Mouse (Mus musculus): ENCODE measurements around the gene Arpc4. TPM values are rescaled to one million over a fixed set of nuclear protein-coding genes. Genes with fewer than 3 reads are reported as not detected.
"Not testable (repeated sequence)": the region's sequence is repeated elsewhere in the genome, so short reads cannot be mapped to it uniquely, and the experiment has no call there.

The Arpc4 gene
- polyA plus RNA-seq (2012; ENCODE audit: insufficient read depth, low replicate concordance), result 689 and 1,078 TPM in 2 replicates

DNA sequence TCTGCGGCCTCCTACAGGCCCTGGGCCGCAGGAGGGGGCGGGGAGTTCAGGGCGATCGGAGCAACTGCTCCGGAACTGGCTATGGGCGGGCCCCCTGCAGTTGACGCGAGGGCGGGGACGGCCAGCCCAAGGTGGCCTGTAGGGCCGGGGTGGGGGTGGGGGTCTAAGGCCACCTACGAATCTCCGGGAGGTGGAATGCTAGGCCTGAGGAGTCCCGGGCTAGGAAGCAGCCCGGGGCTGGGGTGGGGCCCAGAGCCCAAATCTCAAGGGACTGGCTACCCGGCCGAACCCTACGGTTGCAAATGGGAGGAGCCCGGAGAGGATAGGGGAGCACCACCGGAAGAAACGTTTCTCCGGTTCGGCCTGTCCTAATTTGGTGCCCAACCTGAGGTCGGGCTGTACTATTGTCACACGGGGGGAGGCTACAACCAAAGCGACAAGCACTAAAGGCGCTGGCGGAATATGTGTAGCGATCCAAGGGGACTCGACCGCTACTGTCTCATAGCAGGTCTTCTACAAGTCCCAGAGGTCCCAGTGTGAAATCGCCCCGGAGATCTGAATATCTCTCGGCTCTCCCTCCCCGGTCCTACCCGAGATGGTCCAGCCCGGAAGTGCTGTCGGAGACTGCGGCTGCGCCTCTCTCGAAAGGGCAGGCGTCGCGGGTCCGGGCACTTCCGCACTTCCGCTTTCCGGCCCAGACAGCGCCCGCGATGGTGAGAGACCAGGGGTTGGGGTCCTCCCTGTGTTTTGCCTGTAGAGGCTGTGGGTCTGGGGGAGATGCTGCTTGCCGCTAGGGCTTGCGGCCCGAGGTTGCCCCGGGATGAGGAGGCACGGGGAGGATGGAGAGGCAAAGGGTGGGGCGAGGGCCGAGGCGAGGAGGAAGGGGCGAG is at the start of gene Arpc4, which contains the start of gene Tada3:
Gene Arpc4, plus strand, starts transcription at position 620 of the 890 bp plus-strand sequence.
Gene Tada3, minus strand, starts transcription at position 388 of the 890 bp plus-strand sequence.
- no peaks in the 10 kb centered on the region for H3K27me3 ChIP-seq (replicated peaks)
- no peaks in the 10 kb centered on the region for H3K9me3 ChIP-seq
- H3K4me1 ChIP-seq, result peaks cover 73% of the 10 kb centered on the region
- H3K36me3 ChIP-seq (replicated peaks; ENCODE audit: low read length), result peaks cover 70% of the 10 kb centered on the region
- peak within 1 kb of the TSS; percentile 96 for H3K4me3 ChIP-seq (replicated peaks)
- TF ChIP-seq GATA1 (IDR thresholded peaks at IDR 0.05; ENCODE audit: borderline replicate concordance, low read length) (peak; percentile 60; the same call in 1 of the 3 replicates), FLI1 (IDR thresholded peaks at IDR 0.05; ENCODE audit: low read length) (peak; percentile 83)

DNA sequence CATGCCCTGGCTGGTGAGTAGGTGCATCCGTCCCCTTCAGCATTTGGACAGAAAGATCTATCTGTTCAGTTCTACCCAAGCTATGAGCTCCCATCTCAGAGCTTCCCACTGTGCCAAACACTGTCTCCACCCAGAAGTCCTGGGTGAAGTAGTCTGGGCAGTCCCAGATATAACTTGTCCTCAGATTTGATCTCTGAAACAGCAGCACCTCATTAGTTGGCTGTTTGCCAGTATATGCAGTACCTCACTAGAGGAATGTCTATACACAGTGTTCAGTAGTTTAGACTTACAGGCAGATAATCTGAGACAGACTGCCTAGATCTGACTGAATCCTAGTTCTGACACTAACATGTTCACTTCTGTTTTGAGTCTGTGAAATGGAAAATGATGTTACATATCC is 48.5 kb upstream of the Arpc4 start:
- Histone ChIP-seq H3K9me3 (no peaks in the 10 kb centered on the region), H3K4me1 (peaks cover 63% of the 10 kb centered on the region), H3K36me3 (replicated peaks; ENCODE audit: low read length) (peaks cover 68% of the 10 kb centered on the region), H3K27me3 (replicated peaks) (no peaks in the 10 kb centered on the region), H3K4me3 (replicated peaks) (peak overlapping the region; percentile 14)
- no peak for TF ChIP-seq FLI1 (IDR thresholded peaks at IDR 0.05; ENCODE audit: low read length)
- no peak for TF ChIP-seq GATA1 (IDR thresholded peaks at IDR 0.05; ENCODE audit: borderline replicate concordance, low read length)

DNA sequence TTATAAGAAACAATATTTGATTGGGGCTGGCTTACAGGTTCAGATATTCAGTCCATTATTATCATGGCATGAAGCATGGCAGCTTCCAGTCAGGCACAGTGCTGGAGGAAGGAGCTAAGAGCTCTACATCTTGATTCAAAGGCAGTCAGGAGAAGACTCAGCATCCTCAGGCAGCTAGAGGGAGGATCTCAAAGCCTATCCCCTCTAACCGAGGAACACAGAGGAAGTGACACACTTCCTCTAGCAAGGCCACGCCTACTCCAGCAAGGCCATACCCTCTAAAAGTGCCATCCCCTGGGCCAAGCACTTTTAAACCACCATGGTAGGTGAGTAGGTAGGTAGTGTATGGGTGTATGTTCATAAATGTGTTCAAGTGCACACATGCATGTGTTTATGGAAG is 47.4 kb upstream of the Arpc4 start:
- TF ChIP-seq FLI1 (IDR thresholded peaks at IDR 0.05; ENCODE audit: low read length) (peak; percentile 69; the same call in 1 of the 2 replicates), GATA1 (IDR thresholded peaks at IDR 0.05; ENCODE audit: borderline replicate concordance, low read length) (no peak)
- Histone ChIP-seq H3K9me3 (no peaks in the 10 kb centered on the region), H3K4me1 (peaks cover 54% of the 10 kb centered on the region), H3K4me3 (replicated peaks) (peak overlapping the region; percentile 73), H3K27me3 (replicated peaks) (no peaks in the 10 kb centered on the region), H3K36me3 (replicated peaks; ENCODE audit: low read length) (peaks cover 68% of the 10 kb centered on the region)

DNA sequence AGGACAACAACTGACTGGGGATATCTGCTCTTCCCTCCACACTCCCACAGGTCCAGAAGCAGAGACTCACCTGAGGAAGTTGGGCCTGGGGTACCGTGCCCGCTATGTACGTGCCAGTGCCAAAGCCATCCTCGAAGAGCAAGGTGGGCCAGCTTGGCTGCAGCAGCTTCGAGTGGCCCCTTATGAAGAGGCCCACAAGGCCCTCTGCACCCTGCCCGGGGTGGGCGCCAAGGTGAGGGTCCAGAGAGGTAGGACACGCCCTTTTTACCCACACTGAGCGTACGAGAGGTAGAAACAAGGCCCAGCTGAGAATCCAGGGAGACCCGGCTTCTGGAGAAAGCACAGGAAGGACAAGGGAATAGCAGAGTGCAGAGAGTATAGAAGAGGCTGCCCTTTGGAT is 46.2 kb upstream of the Arpc4 start:
- H3K36me3 ChIP-seq (replicated peaks; ENCODE audit: low read length), result peaks cover 77% of the 10 kb centered on the region
- H3K4me1 ChIP-seq, result peaks cover 45% of the 10 kb centered on the region
- H3K27me3 ChIP-seq (replicated peaks), result no peaks in the 10 kb centered on the region
- H3K4me3 ChIP-seq (replicated peaks), result no peak overlapping the region
- TF ChIP-seq FLI1 (IDR thresholded peaks at IDR 0.05; ENCODE audit: low read length) (no peak), GATA1 (IDR thresholded peaks at IDR 0.05; ENCODE audit: borderline replicate concordance, low read length) (no peak)
- H3K9me3 ChIP-seq, result no peaks in the 10 kb centered on the region

DNA sequence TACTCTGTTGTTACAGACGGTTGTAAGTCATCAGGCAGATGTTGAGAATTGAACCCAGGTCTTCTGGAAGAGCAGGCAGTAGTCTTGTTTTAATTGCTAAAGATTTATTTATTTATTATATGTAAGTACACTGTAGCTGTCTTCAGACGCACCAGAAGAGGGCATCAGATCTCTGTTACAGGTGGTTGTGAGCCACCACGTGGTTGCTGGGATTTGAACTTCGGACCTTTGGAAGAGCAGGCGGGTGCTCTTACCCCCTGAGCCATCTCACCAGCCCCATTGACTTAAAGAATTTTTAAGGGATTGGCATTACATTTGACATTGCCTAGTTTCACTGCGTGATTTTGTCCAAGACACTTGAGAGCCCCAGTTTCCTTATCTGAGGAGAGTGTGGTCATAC is 45.2 kb upstream of the Arpc4 start:
- H3K9me3 ChIP-seq; H3K27me3 ChIP-seq (replicated peaks); H3K4me3 ChIP-seq (replicated peaks): not testable (repeated sequence)
- Histone ChIP-seq H3K36me3 (replicated peaks; ENCODE audit: low read length) (peaks cover 87% of the 10 kb centered on the region), H3K4me1 (peaks cover 53% of the 10 kb centered on the region)

DNA sequence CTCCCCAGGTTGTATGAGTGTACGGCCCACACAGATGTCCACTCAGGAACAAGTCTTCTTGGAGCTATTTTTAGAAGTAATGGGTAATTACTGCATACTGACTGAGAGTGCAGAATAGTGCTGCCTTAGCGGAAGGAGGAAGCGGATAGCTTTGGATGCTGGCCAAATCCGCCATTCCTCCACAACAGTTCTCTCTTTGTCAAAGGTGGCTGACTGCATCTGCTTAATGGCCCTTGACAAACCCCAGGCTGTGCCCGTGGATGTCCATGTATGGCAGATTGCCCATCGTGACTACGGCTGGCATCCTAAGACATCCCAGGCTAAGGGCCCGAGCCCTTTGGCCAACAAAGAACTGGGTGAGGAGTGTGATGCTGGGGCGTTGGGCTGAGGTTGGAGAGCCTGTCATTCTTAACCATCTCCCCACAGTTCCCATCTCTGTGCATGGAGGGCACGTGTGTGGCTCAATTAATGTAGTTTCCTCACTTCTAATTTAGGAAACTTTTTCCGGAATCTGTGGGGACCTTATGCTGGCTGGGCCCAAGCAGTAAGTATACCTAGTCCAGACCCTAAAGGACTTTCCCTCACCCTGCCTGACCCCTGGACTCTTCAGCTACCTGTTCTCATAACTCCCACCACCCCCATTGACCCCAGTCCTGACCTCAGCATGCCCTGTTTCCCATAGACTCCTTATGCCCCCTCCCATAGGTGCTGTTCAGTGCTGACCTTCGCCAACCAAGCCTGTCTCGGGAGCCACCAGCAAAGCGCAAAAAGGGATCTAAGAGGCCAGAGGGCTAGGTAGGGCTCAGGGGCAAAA is 44.6 kb upstream of the Arpc4 start:
- TF ChIP-seq FLI1 (IDR thresholded peaks at IDR 0.05; ENCODE audit: low read length) (no peak), GATA1 (IDR thresholded peaks at IDR 0.05; ENCODE audit: borderline replicate concordance, low read length) (no peak)
- H3K4me3 ChIP-seq (replicated peaks), result no peak overlapping the region
- H3K4me1 ChIP-seq, result peaks cover 54% of the 10 kb centered on the region
- H3K36me3 ChIP-seq (replicated peaks; ENCODE audit: low read length), result peaks cover 90% of the 10 kb centered on the region
- H3K9me3 ChIP-seq, result no peaks in the 10 kb centered on the region
- no peaks in the 10 kb centered on the region for H3K27me3 ChIP-seq (replicated peaks)

DNA sequence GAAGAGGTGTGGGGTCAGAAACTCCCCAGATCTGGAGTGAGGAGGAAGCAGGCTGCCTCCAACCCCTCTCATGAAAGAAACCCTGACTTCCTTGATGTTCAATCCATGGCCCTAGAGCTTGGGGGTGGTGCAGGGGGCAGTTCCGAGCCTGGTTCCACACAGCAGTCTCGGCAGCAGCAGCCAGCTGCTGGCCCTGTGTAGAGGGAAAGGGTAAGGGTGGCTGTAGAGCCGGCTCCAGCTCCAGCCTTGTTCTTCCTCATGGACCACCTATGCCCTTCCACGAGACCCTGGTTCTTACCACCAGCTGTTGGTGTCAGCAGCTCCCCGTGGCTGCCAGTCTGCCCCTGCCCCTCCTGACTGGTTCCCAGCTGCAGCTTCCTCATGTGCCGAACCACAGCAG is 43.7 kb upstream of the Arpc4 start:
- peaks cover 48% of the 10 kb centered on the region for H3K4me1 ChIP-seq
- TF ChIP-seq FLI1 (IDR thresholded peaks at IDR 0.05; ENCODE audit: low read length) (no peak), GATA1 (IDR thresholded peaks at IDR 0.05; ENCODE audit: borderline replicate concordance, low read length) (no peak)
- H3K27me3 ChIP-seq (replicated peaks), result peaks cover 1% of the 10 kb centered on the region
- peaks cover 90% of the 10 kb centered on the region for H3K36me3 ChIP-seq (replicated peaks; ENCODE audit: low read length)
- H3K9me3 ChIP-seq, result no peaks in the 10 kb centered on the region
- no peak overlapping the region for H3K4me3 ChIP-seq (replicated peaks)

DNA sequence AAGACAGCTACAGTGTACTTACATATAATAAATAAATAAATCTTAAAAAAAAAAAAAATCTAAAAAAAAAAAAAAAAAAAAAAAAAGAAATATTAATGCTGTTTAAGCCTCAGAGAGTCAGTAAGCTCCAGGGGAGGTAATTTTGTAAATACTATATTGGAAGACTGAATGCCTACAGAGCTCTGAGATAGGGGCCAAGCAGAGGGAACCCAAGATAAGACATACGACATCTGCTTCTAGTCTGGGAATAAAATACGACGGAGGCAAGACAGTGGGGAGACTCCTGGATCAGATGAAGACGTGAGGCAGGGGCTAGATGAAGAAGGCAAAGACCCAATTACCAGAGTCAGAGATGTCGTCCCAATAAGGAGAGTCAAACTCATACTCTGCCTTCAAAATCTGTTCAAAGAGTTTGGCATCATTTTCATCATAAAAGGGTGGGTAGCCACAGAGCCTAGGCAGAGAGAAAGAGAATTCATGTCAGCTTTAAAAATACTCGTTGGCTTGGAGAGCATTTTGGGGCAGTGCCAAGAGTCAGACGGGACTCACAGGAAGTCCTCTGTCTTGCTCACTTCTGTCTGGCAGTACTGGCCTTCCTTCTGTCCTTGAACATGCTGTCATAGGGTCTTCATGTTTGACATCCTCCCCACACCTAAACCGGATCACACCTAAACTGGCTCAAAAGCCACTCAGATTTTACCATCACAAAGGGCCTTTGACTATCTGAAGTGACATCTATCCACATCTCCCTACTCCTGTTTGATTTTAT is 40.9 kb upstream of the Arpc4 start:
- no peaks in the 10 kb centered on the region for H3K9me3 ChIP-seq

DNA sequence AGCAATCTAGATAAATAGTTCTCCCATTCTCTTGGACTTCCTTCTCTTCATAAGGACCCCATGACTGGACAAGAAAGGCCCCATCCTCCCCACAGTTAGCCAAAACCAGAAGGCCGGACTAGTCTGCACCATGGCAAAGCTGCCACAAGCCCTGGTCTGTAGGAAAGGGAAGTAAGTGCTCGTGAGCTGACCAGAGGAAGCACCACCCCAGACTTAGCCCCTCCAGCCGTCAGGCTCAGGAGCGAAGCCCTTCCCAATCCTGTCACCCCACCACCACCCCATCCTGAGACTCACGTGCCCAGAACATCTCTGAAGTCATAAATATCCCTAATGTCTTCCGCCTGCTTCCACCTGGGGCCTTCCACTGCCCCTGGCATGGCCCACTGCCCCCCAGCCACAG is 36.3 kb upstream of the Arpc4 start:
- peaks cover 71% of the 10 kb centered on the region for H3K4me1 ChIP-seq
- H3K4me3 ChIP-seq (replicated peaks), result peak overlapping the region; percentile 51
- no peaks in the 10 kb centered on the region for H3K9me3 ChIP-seq
- H3K27me3 ChIP-seq (replicated peaks), result peaks cover 28% of the 10 kb centered on the region
- H3K36me3 ChIP-seq (replicated peaks; ENCODE audit: low read length), result peaks cover 43% of the 10 kb centered on the region
- no peak for TF ChIP-seq FLI1 (IDR thresholded peaks at IDR 0.05; ENCODE audit: low read length)
- TF ChIP-seq GATA1 (IDR thresholded peaks at IDR 0.05; ENCODE audit: borderline replicate concordance, low read length), result no peak

More for the DNA sequence above, 40.9 kb upstream of the Arpc4 start:
- peaks cover 48% of the 10 kb centered on the region for H3K4me1 ChIP-seq
- H3K27me3 ChIP-seq (replicated peaks), result peaks cover 5% of the 10 kb centered on the region
- H3K4me3 ChIP-seq (replicated peaks), result no peak overlapping the region
- H3K36me3 ChIP-seq (replicated peaks; ENCODE audit: low read length), result peaks cover 86% of the 10 kb centered on the region
- no peak for TF ChIP-seq FLI1 (IDR thresholded peaks at IDR 0.05; ENCODE audit: low read length)
- TF ChIP-seq GATA1 (IDR thresholded peaks at IDR 0.05; ENCODE audit: borderline replicate concordance, low read length), result no peak
